Mouse (Mus musculus): ENCODE data around the gene Zic2. TPM values are rescaled to one million over a fixed set of nuclear protein-coding genes. Genes with fewer than 3 reads are reported as not detected.

Gene Zic2
- polyA plus RNA-seq, 1 experiment from 2014 or later = 0.35 TPM

DNA sequence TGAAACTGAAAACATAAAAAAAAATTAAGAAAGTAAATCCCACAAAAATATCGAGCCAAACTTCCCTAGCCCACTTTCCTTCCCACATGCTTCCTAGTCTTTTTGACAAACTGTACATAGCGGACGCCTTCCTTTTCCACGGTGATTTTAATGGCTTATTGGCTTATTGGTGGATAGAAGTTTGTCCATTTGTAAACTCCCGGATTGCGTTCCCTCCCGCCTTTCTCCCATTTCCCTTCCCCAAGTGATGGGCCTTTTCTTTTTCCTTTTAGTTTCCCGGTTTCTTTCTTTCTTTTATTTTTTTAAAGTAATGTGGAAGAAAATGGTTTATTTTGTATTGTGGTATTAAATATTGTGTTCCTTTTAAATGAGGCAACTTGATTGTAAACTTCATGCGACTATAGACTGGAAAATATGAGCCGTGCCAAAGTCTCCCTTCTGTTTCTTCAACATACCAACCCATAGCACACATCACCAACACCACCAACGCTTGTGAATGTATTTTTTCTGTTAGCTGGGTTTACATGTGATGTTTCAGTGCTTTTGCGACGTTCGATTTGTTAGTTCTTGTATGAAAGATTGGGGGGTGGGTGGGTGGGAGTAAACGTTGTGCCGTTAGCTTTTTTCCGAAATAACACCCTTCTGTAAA is 4.3 kb downstream of the Zic2 start:
- Histone ChIP-seq H3K9ac (no peak overlapping the region), H3K4me3 (no peak overlapping the region)

GRCm38 (mm10) chr14:122480355-122480754 is 5.1 kb downstream of the Zic2 start:
- no peak overlapping the region for H3K4me2 ChIP-seq
- H3K9me3 ChIP-seq = no peaks in the 10 kb centered on the region
- H3K27me3 ChIP-seq = peaks cover 94% of the 10 kb centered on the region
- no peak overlapping the region for H3K9ac ChIP-seq
- WGBS = 6% methylated on average over 2 of the region's 2 CpGs
- ATAC-seq (ENCODE audit: insufficient number of reproducible peaks, insufficient read depth, low FRiP score, low TSS enrichment, low read depth) = no peak
- H3K36me3 ChIP-seq = no peaks in the 10 kb centered on the region
- no peak overlapping the region for H3K4me3 ChIP-seq
- peaks cover 15% of the 10 kb centered on the region for H3K4me1 ChIP-seq
- H3K27ac ChIP-seq = no peak overlapping the region

More for the DNA sequence above, 4.3 kb downstream of the Zic2 start:
- no peak overlapping the region for H3K4me2 ChIP-seq
- H3K27me3 ChIP-seq = peaks cover 94% of the 10 kb centered on the region
- no peak overlapping the region for H3K27ac ChIP-seq
- 11% methylated on average over 17 of the region's 17 CpGs for WGBS
- H3K9me3 ChIP-seq = no peaks in the 10 kb centered on the region
- no peak for ATAC-seq (ENCODE audit: insufficient number of reproducible peaks, insufficient read depth, low FRiP score, low TSS enrichment, low read depth)
- peaks cover 23% of the 10 kb centered on the region for H3K4me1 ChIP-seq
- no peaks in the 10 kb centered on the region for H3K36me3 ChIP-seq

DNA sequence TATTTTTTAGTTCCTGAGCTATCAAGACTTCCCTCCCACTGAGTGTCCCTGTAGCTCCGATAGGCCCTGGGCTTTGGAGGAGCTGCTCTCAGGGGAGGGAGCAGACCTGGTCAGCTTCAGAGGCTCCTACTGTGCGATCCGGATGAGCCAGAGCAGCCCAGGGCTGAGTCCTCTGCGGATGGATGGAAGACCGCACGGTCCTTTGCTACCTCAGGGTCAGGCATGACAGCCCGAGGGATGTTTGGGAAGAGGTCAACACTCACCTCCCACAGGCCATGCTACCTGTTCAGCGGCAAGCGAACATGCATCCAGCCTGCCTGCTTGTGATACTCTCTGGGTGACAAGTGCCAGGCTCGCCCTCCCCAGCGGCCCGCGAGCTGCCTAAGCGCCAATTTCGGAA is 5.9 kb downstream of the Zic2 start:
- no peaks in the 10 kb centered on the region for H3K9me3 ChIP-seq
- no peak for ATAC-seq (ENCODE audit: insufficient number of reproducible peaks, insufficient read depth, low FRiP score, low TSS enrichment, low read depth)
- no peak overlapping the region for H3K9ac ChIP-seq
- H3K4me2 ChIP-seq = no peak overlapping the region
- H3K4me1 ChIP-seq = peaks cover 7% of the 10 kb centered on the region
- no peaks in the 10 kb centered on the region for H3K36me3 ChIP-seq
- peaks cover 94% of the 10 kb centered on the region for H3K27me3 ChIP-seq
- WGBS = 5% methylated on average over 15 of the region's 15 CpGs
- no peak overlapping the region for H3K4me3 ChIP-seq
- no peak overlapping the region for H3K27ac ChIP-seq

DNA sequence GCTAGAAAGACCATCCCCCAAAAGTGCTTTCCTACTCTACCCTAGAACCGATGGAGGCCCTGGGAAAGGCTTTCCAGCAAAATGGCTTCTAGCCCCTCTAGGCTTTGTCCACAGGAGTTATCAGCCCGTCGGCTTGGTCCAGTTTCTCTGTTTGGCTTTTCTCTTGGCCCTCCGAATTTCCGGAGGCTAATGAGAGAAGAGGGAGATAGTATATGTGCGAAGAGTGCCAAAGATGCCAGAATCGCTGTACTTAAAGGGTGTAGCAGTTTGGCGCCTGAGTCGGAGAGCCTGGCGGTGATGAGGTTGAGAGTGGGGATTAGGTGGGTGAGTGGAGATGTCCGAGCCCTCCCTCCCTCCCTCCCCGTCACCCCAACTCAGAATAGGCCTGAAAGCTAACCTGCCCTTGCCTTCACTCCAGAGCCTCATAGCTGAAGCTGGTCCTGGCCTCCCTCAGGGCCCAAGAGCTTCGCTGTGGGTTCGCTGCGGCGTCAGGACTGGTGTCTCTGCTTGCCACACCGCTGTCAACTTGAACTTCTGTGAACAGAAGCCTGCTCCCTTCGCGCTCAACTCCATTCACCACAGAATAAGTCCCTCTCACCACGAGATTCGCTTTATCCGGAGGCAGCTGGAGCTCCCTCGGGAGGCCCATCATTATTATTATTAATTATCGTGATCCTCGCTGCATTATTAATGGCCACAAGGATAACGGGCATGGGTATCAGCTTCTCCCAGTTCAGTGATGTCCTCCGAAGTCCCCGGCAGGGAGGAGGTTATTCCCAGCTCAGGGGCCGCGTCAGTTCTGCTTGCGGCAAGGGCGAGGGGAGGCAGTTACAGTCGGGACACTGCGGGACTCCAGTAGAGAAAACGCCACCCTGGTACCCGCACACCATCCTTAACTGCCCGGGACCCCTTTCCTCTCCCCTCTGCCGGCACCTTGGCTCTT is 7.1 kb downstream of the Zic2 start:
- Histone ChIP-seq H3K9ac (no peak overlapping the region), H3K4me3 (no peak overlapping the region), H3K9me3 (no peaks in the 10 kb centered on the region), H3K36me3 (no peaks in the 10 kb centered on the region), H3K27ac (no peak overlapping the region), H3K27me3 (peaks cover 93% of the 10 kb centered on the region), H3K4me2 (no peak overlapping the region), H3K4me1 (peaks cover 5% of the 10 kb centered on the region; the same call in 1 of the 2 replicates)
- no peak for ATAC-seq (ENCODE audit: insufficient number of reproducible peaks, insufficient read depth, low FRiP score, low TSS enrichment, low read depth)
- 2% methylated on average over 38 of the region's 38 CpGs for WGBS

GRCm38 (mm10) chr14:122483024-122483385 is 7.8 kb downstream of the Zic2 start:
- H3K27me3 ChIP-seq = peaks cover 91% of the 10 kb centered on the region
- peaks cover 5% of the 10 kb centered on the region; the same call in 1 of the 2 replicates for H3K4me1 ChIP-seq
- H3K9me3 ChIP-seq = no peaks in the 10 kb centered on the region
- H3K27ac ChIP-seq = no peak overlapping the region
- H3K4me2 ChIP-seq = no peak overlapping the region
- no peak overlapping the region for H3K9ac ChIP-seq
- WGBS = 2% methylated on average over 5 of the region's 5 CpGs
- ATAC-seq (ENCODE audit: insufficient number of reproducible peaks, insufficient read depth, low FRiP score, low TSS enrichment, low read depth) = no peak
- no peaks in the 10 kb centered on the region for H3K36me3 ChIP-seq
- H3K4me3 ChIP-seq = no peak overlapping the region

DNA sequence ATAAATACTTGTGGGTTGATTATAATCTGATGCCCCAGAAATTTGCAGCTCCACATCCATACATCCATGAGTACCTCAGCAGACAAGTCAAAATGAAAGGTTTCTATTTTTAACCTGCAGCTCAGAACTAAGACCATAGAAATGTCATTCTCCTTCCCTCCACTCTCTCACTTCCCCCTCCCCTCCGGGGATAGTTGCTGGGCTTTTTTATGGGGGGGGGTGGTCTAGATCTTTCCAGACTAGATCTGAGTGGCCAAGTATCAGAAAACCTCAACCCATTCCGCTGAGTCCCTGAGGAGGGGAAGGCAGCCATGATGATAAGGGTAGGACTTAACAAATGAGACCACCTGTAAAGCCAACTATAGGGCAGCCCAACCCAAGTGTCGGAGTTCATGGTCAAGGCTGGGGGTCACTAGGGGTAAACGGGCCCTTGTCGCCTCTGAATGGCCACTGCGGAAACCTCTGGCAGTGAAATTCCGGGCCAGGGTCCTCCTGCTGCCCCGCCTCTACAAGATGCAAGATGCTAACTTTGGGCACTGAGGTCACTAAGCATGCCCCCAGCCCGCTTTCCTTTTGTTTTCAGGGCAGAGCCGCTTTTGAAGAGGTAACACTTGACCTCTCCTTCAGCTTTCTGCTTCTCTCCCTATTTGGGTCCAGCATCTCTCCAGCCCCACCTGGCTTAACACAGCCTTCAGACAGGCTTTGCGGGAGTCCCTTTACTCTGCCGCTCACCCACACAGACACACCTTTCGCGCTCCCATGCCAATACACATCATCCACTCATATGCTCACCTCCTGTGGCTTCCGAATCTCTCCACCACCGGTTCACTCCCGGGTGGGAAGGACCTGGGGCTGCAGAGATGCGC is 8.6 kb downstream of the Zic2 start:
- H3K9ac ChIP-seq = no peak overlapping the region
- no peak overlapping the region for H3K4me2 ChIP-seq
- no peaks in the 10 kb centered on the region for H3K36me3 ChIP-seq
- H3K4me1 ChIP-seq = peaks cover 2% of the 10 kb centered on the region; the same call in 1 of the 2 replicates
- WGBS = 3% methylated on average over 18 of the region's 18 CpGs
- H3K9me3 ChIP-seq = no peaks in the 10 kb centered on the region
- H3K27ac ChIP-seq = no peak overlapping the region
- ATAC-seq (ENCODE audit: insufficient number of reproducible peaks, insufficient read depth, low FRiP score, low TSS enrichment, low read depth) = no peak
- no peak overlapping the region for H3K4me3 ChIP-seq
- H3K27me3 ChIP-seq = peaks cover 86% of the 10 kb centered on the region

DNA sequence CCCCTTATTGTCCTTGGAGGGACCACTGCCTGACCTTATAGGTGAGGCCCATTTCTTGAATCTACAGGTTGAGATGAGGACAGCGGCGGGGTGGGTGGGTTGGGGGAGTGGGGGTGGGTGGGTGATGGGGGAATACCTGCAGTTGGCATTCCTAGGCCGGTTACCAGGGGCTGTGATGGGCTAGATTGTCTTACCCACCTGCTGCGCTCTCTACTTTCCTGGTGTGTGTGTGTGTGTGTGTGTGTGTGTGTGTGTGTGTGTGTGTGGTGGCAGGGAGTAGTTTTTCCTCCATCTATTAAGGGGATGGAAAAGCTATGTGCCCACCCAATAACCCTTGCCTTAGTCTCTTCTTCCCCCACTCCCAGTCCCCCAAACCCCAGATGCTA is 9.2 kb downstream of the Zic2 start:
- Histone ChIP-seq H3K9ac (no peak overlapping the region), H3K4me3 (no peak overlapping the region), H3K4me1 (no peaks in the 10 kb centered on the region), H3K27ac (no peak overlapping the region), H3K27me3 (peaks cover 86% of the 10 kb centered on the region), H3K36me3 (no peaks in the 10 kb centered on the region), H3K4me2 (no peak overlapping the region), H3K9me3 (no peaks in the 10 kb centered on the region)
- 0% methylated on average over 4 of the region's 4 CpGs for WGBS
- no peak for ATAC-seq (ENCODE audit: insufficient number of reproducible peaks, insufficient read depth, low FRiP score, low TSS enrichment, low read depth)

DNA sequence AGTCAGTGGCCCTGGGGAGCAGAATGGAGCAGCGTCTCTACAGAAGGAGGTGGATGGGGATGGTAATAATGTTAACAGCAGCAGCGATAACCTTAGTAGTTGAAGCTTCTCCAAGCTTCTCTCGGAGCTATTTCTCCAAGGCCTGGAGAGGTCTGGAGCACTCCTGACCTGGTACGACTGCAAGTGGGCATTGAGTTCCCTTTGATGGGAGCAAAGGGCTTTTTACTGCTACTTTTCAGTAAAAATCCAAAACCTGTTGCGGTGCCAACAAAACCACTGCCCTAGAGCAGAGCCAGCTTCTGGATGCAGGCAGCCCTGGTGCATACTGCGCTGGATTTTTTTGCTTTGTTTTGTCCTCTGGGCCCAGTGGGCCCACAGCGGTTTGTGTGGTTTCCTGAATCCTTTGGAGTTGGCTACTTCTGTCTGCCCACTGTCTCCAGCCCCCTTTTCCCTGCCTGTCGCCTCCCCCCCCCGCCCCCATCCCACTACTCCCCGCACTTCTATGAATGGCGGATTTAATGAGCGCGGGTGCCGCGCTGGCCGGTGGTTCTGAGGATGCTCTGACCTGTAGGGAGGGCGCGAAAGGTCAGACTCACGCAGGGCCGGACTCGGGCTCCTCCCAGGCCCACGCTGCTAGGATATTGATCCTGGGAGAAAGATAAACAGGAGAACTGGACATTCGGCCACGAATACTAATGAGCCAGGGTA is 9.8 kb downstream of the Zic2 start:
- Histone ChIP-seq H3K4me1 (no peaks in the 10 kb centered on the region), H3K27ac (no peak overlapping the region), H3K4me3 (no peak overlapping the region), H3K4me2 (no peak overlapping the region), H3K36me3 (no peaks in the 10 kb centered on the region), H3K27me3 (peaks cover 88% of the 10 kb centered on the region), H3K9me3 (no peaks in the 10 kb centered on the region), H3K9ac (no peak overlapping the region)
- WGBS = under 1% methylated on average over 23 of the region's 24 CpGs
- ATAC-seq (ENCODE audit: insufficient number of reproducible peaks, insufficient read depth, low FRiP score, low TSS enrichment, low read depth) = no peak

GRCm38 (mm10) chr14:122485635-122486181 is 10.5 kb downstream of the Zic2 start:
- peaks cover 5% of the 10 kb centered on the region for H3K4me1 ChIP-seq
- H3K4me2 ChIP-seq = no peak overlapping the region
- WGBS = 1% methylated on average over 12 of the region's 12 CpGs
- H3K9me3 ChIP-seq = no peaks in the 10 kb centered on the region
- no peak overlapping the region for H3K9ac ChIP-seq
- H3K36me3 ChIP-seq = no peaks in the 10 kb centered on the region
- no peak for ATAC-seq (ENCODE audit: insufficient number of reproducible peaks, insufficient read depth, low FRiP score, low TSS enrichment, low read depth)
- H3K27ac ChIP-seq = no peak overlapping the region
- peaks cover 89% of the 10 kb centered on the region for H3K27me3 ChIP-seq
- no peak overlapping the region for H3K4me3 ChIP-seq

DNA sequence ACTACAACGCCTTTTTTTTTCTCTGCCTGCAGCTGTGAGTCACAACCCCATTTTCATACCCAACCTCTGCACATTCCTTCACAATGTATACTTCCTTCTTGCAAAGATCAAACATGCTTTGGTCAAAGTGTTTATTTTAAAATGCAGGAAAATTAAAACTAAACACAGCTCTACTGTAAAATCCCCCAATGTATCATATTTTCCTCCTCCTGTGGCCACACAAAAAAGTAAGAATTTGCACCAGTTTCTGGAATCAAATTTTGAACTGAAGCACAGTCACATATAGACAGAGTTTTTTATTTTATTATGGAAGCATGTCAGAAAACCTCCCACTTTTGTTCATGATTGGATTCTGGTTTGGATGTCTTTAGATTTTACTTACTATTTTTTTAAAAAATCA is 11.4 kb downstream of the Zic2 start:
- Histone ChIP-seq H3K27ac (no peak overlapping the region), H3K4me3 (no peak overlapping the region), H3K9me3 (no peaks in the 10 kb centered on the region), H3K4me1 (peaks cover 6% of the 10 kb centered on the region), H3K27me3 (peaks cover 89% of the 10 kb centered on the region), H3K36me3 (no peaks in the 10 kb centered on the region), H3K4me2 (no peak overlapping the region), H3K9ac (no peak overlapping the region)
- no peak for ATAC-seq (ENCODE audit: insufficient number of reproducible peaks, insufficient read depth, low FRiP score, low TSS enrichment, low read depth)
- WGBS = 9% methylated on average over 1 of the region's 1 CpGs

GRCm38 (mm10) chr14:122487366-122487765 is 12.1 kb downstream of the Zic2 start:
- Histone ChIP-seq H3K4me2 (no peak overlapping the region), H3K36me3 (no peaks in the 10 kb centered on the region), H3K9ac (no peak overlapping the region), H3K27ac (no peak overlapping the region), H3K27me3 (peaks cover 84% of the 10 kb centered on the region), H3K4me1 (peaks cover 6% of the 10 kb centered on the region), H3K9me3 (no peaks in the 10 kb centered on the region), H3K4me3 (no peak overlapping the region)
- 1% methylated on average over 5 of the region's 5 CpGs for WGBS
- ATAC-seq (ENCODE audit: insufficient number of reproducible peaks, insufficient read depth, low FRiP score, low TSS enrichment, low read depth) = no peak

All from embryonic facial prominence, embryonic 13.5 days (tissue).